Mouse (Mus musculus): ENCODE measurements around the gene Unc13b.

- TF ChIP-seq GATA1 (IDR thresholded peaks at IDR 0.05; ENCODE audit: borderline replicate concordance, low read length) (no peak), FLI1 (IDR thresholded peaks at IDR 0.05; ENCODE audit: low read length) (no peak)
Observed at GRCm38 (mm10) chr4:43074923-43075322, 16.2 kb downstream of the Unc13b start.
